Mouse (Mus musculus) liver, embryonic 12.5 days (tissue): ENCODE results near the gene Zfp280d. TPM values are rescaled to one million over a fixed set of nuclear protein-coding genes. Genes with fewer than 3 reads are reported as not detected.

Experiments used
- ATAC-seq: fragments of 200-750 bp; cut with Nextera tagmentation; 2 replicates; pipeline ENCODE4 v1.8.0; 2017; ENCODE audit warnings: moderate number of reproducible peaks, mild to moderate bottlenecking, moderate library complexity
- H3K27ac ChIP-seq: fragments of 300-500 bp; sonication (generic); 2 replicates; pipeline ENCODE4 v1.5.1; 2016; ENCODE audit warnings: mild to moderate bottlenecking
- H3K27me3 ChIP-seq: fragments of 300-500 bp; sonication (generic); replicated peaks from 2 replicates; pipeline ENCODE4 v1.6.1; 2016; ENCODE audit warnings: mild to moderate bottlenecking, moderate library complexity
- H3K36me3 ChIP-seq: fragments of 300-500 bp; sonication (generic); 2 replicates; pipeline ENCODE4 v1.6.1; 2016; ENCODE audit warnings: mild to moderate bottlenecking, moderate library complexity
- H3K4me1 ChIP-seq: fragments of 300-500 bp; sonication (generic); 2 replicates; pipeline ENCODE4 v1.6.1; 2016
- H3K4me2 ChIP-seq: fragments of 300-500 bp; sonication (generic); 2 replicates; pipeline ENCODE4 v1.6.1; 2016; ENCODE audit warnings: mild to moderate bottlenecking, moderate library complexity
- H3K4me3 ChIP-seq: fragments of 300-500 bp; sonication (generic); 2 replicates; pipeline ENCODE4 v1.5.1; 2016; ENCODE audit warnings: mild to moderate bottlenecking, moderate library complexity
- H3K9ac ChIP-seq: fragments of 300-500 bp; sonication (generic); 2 replicates; pipeline ENCODE4 v1.6.1; 2016; ENCODE audit warnings: mild to moderate bottlenecking, moderate library complexity
- H3K9me3 ChIP-seq: fragments of 300-500 bp; sonication (generic); replicated peaks from 2 replicates; pipeline ENCODE4 v1.6.1; 2016; ENCODE audit warnings: mild to moderate bottlenecking, moderate library complexity
- WGBS: fragments of 180-500 bp; shearing (Covaris S2); methylation state at CpG from one replicate; pipeline ENCODE4 v1.1.7; 2016; ENCODE audit not compliant: insufficient replicate concordance; 5-methylcytosine and 5-hydroxymethylcytosine counted together
- polyA plus RNA-seq: library from polyadenylated mRNA; unstranded; fragments of >200 nt; fragmentation: Nextera tagmentation; extraction: Ambion mirVana; gene quantifications from 2 replicates; pipeline ENCODE4 v1.2.1, GENCODE M21; 2016

Zfp280d gene
- polyA plus RNA-seq, 1 experiment from 2014 or later, result 23.1 TPM

- no peaks in the 10 kb centered on the region for H3K36me3 ChIP-seq
- no peak for ATAC-seq
- H3K27ac ChIP-seq, result no peak overlapping the region
- H3K27me3 ChIP-seq, result peaks cover 10% of the 10 kb centered on the region; the same call in 1 of the 2 replicates
- H3K9me3 ChIP-seq, result no peaks in the 10 kb centered on the region
- H3K4me3 ChIP-seq, result no peak overlapping the region
- 86% methylated on average over 8 of the region's 8 CpGs for WGBS
- H3K4me2 ChIP-seq, result no peak overlapping the region
- H3K9ac ChIP-seq, result no peak overlapping the region
- peaks cover 50% of the 10 kb centered on the region for H3K4me1 ChIP-seq
These were observed 129.8 kb downstream of the Zfp280d start for GRCm38 (mm10) chr9:72404446-72404845.

DNA sequence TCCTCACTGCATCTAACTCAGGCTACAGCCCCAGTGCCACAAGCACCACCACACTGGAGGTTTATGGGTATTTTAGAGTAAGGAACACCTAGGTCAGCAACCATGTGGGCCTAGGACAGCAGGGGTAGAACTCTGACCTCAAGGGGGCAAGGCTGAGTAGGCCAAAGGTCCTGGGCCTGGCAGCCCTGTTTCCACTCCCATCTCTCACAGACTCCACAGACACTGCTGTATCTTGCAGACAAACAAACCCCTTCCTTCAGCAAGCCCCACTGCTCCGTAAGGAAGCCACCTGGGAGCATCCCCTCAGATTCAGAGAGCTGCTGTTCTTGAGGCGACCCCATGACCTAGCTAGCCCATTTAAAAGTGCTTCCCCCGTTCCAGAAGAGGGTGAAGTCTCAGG lies 130.3 kb downstream of the Zfp280d start:
- 84% methylated on average over 3 of the region's 3 CpGs for WGBS
- Histone ChIP-seq H3K4me2 (no peak overlapping the region), H3K27ac (no peak overlapping the region), H3K4me1 (peaks cover 55% of the 10 kb centered on the region), H3K4me3 (no peak overlapping the region), H3K9me3 (no peaks in the 10 kb centered on the region), H3K9ac (no peak overlapping the region), H3K27me3 (peaks cover 6% of the 10 kb centered on the region; the same call in 1 of the 2 replicates), H3K36me3 (no peaks in the 10 kb centered on the region)
- ATAC-seq, result no peak

DNA sequence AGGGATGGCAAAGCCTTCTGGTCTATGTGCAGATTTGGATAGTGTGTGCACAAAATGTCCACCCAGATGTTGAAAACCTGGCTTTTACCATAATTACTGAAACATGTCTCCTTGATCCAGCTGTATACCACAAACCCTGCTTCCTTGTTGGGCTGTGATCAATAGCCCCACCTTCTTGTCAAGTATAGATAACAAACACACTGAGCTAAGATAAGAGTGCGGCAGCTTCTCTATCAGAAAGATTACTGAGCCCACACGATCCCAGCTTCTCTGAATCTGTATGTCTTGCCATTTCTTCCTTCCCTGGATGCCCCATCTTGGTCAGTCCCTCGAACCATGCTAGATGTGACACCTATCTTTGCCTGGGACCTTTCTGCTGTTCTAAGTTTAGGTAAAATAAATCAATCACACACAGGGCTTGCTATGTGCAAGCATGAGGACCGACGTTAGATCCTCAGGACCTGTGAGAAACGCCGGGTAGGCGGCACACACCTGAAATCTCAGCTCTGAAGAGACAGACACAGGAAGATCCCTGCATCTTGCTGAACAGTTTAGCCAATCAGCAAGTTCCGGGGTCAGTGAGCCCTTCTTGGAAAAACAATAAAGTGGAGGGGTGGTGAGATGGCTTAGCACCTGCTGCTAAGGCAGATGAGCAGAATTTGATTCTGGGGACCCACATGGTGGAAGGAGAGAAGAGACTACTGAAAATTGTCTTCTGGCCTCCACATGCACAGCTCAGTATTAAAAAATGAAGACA lies 131.4 kb downstream of the Zfp280d start:
- no peak for ATAC-seq
- Histone ChIP-seq H3K4me3 (no peak overlapping the region), H3K36me3 (no peaks in the 10 kb centered on the region), H3K27ac (peak overlapping the region; percentile 54; the same call in 1 of the 2 replicates), H3K9me3 (no peaks in the 10 kb centered on the region), H3K27me3 (no peaks in the 10 kb centered on the region), H3K4me1 (peaks cover 66% of the 10 kb centered on the region), H3K4me2 (peak overlapping the region; percentile 32), H3K9ac (peak overlapping the region; percentile 29; the same call in 1 of the 2 replicates)
- WGBS, result 59% methylated on average over 9 of the region's 9 CpGs

DNA sequence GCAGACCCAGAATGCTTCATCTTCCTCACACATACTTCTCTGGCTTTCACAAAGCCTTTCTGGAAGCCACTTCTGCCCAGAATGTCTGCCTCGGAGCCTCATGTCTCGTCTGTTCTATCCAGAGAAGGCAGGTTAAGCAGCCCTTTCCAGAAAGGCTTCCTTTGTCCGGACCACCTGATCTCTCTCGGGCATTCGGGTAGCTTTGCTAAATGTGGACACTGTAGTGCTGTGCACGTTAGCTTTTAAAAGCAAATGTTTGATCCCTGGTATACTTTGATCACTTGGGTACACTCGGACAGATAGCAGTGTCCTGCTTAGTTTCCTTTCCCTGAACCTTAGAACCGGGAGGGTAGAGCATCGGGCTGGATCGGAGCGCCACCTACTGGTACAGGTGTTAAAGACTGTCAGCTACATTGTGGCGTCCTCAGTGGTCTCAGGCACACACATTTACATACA lies 133.5 kb downstream of the Zfp280d start:
- no peaks in the 10 kb centered on the region for H3K9me3 ChIP-seq
- H3K27me3 ChIP-seq, result no peaks in the 10 kb centered on the region
- ATAC-seq, result peak; percentile 45
- H3K27ac ChIP-seq, result peak overlapping the region; percentile 98
- H3K36me3 ChIP-seq, result no peaks in the 10 kb centered on the region
- H3K4me1 ChIP-seq, result peaks cover 80% of the 10 kb centered on the region
- H3K4me2 ChIP-seq, result peak overlapping the region; percentile 67
- peak overlapping the region; percentile 66 for H3K9ac ChIP-seq
- peak overlapping the region; percentile 45 for H3K4me3 ChIP-seq
- 10% methylated on average over 12 of the region's 12 CpGs for WGBS

DNA sequence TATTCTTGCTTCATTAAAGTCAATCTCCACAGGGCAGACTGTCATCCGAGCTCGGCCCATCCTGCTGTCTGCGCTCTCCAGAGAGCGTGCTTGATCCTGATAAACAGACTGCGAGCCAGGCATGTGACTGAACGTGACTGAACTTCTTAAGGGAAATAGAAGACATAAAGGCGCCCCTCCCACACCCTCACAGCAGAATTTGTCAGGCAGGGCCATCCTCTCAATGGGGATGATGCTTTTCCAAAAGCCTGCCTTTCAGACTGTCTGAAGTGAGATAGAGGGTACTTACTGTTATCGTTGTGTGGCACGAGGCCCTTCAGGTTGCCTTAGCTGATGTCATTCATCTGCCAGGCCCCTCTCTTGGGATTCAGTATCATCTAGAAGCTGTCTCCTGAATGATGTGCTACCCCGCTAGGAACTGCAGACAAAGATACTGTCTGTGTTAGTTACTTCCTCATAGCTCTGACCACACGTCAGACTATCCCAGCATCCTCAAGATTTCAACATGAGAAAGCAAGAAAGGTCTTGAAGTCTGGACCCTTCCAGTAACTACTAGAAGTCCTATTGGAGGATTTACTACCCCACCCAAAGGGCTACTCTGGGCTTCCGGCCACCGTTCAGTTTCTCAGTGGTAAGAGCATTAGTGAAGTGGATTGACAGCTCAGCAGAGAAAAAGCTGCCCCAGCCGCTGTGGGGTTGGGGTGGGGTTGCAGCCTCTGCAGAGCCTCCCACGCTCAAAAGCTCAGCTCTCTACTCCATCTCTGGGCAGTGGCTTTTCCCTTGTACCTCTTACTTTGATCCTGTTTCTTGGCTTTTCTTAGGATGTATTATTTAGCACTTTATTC lies 134.9 kb downstream of the Zfp280d start:
- peak; percentile 93 for ATAC-seq
- H3K9ac ChIP-seq, result peak overlapping the region; percentile 66
- H3K4me1 ChIP-seq, result peaks cover 75% of the 10 kb centered on the region

DNA sequence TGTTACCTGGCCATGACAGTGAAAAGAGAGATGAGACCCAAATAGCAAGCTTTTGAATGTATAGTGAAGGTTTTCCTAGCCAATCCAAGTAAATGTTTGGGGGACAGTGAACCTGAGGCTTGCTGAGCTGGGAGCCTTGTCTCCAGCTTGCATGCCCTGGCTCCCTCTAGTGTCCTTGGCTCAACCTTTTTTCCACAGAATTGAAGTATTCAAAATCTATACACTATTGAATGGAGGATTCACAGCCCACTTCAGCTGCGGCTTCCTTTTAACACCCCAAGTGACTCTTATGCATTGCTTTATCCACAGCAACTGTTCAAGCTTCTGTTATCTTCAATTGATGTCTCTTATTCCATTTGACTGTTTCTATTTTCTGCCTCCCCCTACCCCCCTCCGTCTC lies 137.1 kb downstream of the Zfp280d start:
- H3K9me3 ChIP-seq, result no peaks in the 10 kb centered on the region
- no peaks in the 10 kb centered on the region for H3K36me3 ChIP-seq
- H3K4me2 ChIP-seq, result no peak overlapping the region
- ATAC-seq, result no peak
- H3K4me1 ChIP-seq, result peaks cover 53% of the 10 kb centered on the region
- no peak overlapping the region for H3K27ac ChIP-seq
- WGBS, result 84% methylated on average over 2 of the region's 2 CpGs
- no peaks in the 10 kb centered on the region for H3K27me3 ChIP-seq
- 0 out of 2 replicates have a peak overlapping the region, but pooled peaks have one; percentile 27 for H3K9ac ChIP-seq
- no peak overlapping the region for H3K4me3 ChIP-seq

More for the DNA sequence above, 134.9 kb downstream of the Zfp280d start:
- peak overlapping the region; percentile 45 for H3K4me3 ChIP-seq
- peak overlapping the region; percentile 67 for H3K4me2 ChIP-seq
- no peaks in the 10 kb centered on the region for H3K36me3 ChIP-seq
- H3K9me3 ChIP-seq, result no peaks in the 10 kb centered on the region
- H3K27ac ChIP-seq, result peak overlapping the region; percentile 98
- no peaks in the 10 kb centered on the region for H3K27me3 ChIP-seq
- WGBS, result 13% methylated on average over 15 of the region's 15 CpGs

Other genes starting within 250 kb of the Zfp280d start
- gene Tcf12, start 163.0 kb upstream of the Zfp280d start, polyA plus RNA-seq, result 19.7 and 19.9 TPM in 2 replicates
- 119 and 123 TPM in 2 replicates for gene Mns1, start 163.2 kb downstream of the Zfp280d start, polyA plus RNA-seq
- gene Tex9, start 217.4 kb downstream of the Zfp280d start, polyA plus RNA-seq, result 9.1 and 11.4 TPM in 2 replicates